Mouse (Mus musculus) liver, embryonic 12.5 days (tissue): ENCODE results near the gene Fam53b. TPM values are rescaled to one million over a fixed set of nuclear protein-coding genes. Genes with fewer than 3 reads are reported as not detected.
A peak's percentile ranks its signal among the peaks of the same experiment; 100 is the strongest.

ENCODE experiments used
- ATAC-seq: fragments of 200-750 bp; cut with Nextera tagmentation; 2 replicates; pipeline ENCODE4 v1.8.0; 2017; ENCODE audit warnings: moderate number of reproducible peaks, mild to moderate bottlenecking, moderate library complexity
- H3K27ac ChIP-seq: fragments of 300-500 bp; sonication (generic); 2 replicates; pipeline ENCODE4 v1.5.1; 2016; ENCODE audit warnings: mild to moderate bottlenecking
- H3K27me3 ChIP-seq: fragments of 300-500 bp; sonication (generic); replicated peaks from 2 replicates; pipeline ENCODE4 v1.6.1; 2016; ENCODE audit warnings: mild to moderate bottlenecking, moderate library complexity
- H3K36me3 ChIP-seq: fragments of 300-500 bp; sonication (generic); 2 replicates; pipeline ENCODE4 v1.6.1; 2016; ENCODE audit warnings: mild to moderate bottlenecking, moderate library complexity
- H3K4me1 ChIP-seq: fragments of 300-500 bp; sonication (generic); 2 replicates; pipeline ENCODE4 v1.6.1; 2016
- H3K4me2 ChIP-seq: fragments of 300-500 bp; sonication (generic); 2 replicates; pipeline ENCODE4 v1.6.1; 2016; ENCODE audit warnings: mild to moderate bottlenecking, moderate library complexity
- H3K4me3 ChIP-seq: fragments of 300-500 bp; sonication (generic); 2 replicates; pipeline ENCODE4 v1.5.1; 2016; ENCODE audit warnings: mild to moderate bottlenecking, moderate library complexity
- H3K9ac ChIP-seq: fragments of 300-500 bp; sonication (generic); 2 replicates; pipeline ENCODE4 v1.6.1; 2016; ENCODE audit warnings: mild to moderate bottlenecking, moderate library complexity
- H3K9me3 ChIP-seq: fragments of 300-500 bp; sonication (generic); replicated peaks from 2 replicates; pipeline ENCODE4 v1.6.1; 2016; ENCODE audit warnings: mild to moderate bottlenecking, moderate library complexity
- WGBS: fragments of 180-500 bp; shearing (Covaris S2); methylation state at CpG from one replicate; pipeline ENCODE4 v1.1.7; 2016; ENCODE audit not compliant: insufficient replicate concordance; 5-methylcytosine and 5-hydroxymethylcytosine counted together
- polyA plus RNA-seq: library from polyadenylated mRNA; unstranded; fragments of >200 nt; fragmentation: Nextera tagmentation; extraction: Ambion mirVana; gene quantifications from 2 replicates; pipeline ENCODE4 v1.2.1, GENCODE M21; 2016

The Fam53b gene
- polyA plus RNA-seq, 1 experiment from 2014 or later: 28.8 TPM

DNA sequence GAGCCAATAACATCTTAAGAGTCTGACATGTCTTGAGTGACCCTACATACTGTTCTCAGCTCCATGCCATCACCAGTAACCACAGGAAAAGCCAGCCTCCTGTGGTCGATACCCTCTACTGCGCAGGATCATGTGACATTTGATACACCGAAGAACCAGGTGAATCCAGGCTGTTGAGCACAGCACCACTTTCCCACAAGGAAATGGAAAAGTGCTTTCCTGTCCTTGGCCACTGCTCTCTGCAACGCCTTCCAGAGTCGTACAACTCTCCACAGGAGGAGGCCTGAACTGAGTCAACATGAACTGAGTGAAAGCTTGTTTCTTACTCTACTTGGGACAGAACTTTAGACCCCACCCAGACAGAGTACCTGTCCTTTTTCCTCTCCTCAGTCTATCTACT is 12.2 kb downstream of the Fam53b start:
- ATAC-seq: no peak
- H3K4me3 ChIP-seq: no peak overlapping the region
- WGBS: 79% methylated on average over 5 of the region's 5 CpGs
- H3K27me3 ChIP-seq: no peaks in the 10 kb centered on the region
- H3K9ac ChIP-seq: no peak overlapping the region
- peaks cover 79% of the 10 kb centered on the region for H3K4me1 ChIP-seq
- H3K9me3 ChIP-seq: no peaks in the 10 kb centered on the region
- peaks cover 14% of the 10 kb centered on the region; the same call in 1 of the 2 replicates for H3K36me3 ChIP-seq
- no peak overlapping the region for H3K4me2 ChIP-seq
- H3K27ac ChIP-seq: peak overlapping the region; percentile 12; the same call in 1 of the 2 replicates

DNA sequence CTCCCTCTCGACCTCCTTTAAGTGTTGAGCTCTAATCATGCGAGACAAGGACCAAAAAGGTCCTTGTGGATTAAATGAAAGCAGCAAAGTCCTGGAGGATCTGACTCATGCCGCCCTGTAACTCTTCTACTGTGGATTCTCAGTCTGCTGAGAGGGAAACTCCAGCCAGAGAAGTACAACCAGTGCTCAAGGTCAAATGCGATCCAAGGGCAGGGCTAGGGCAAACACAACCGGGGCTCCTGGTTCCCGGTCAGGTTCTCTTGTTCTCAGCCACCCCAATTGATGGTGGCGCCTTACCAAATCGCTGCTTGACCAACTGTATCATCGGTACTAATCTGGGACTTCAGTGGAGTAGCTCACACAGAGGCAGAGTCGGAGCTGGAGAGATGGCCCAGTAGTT is 12.8 kb downstream of the Fam53b start:
- no peak overlapping the region for H3K4me3 ChIP-seq
- 0 out of 2 replicates have a peak overlapping the region, but pooled peaks have one; percentile 21 for H3K27ac ChIP-seq
- no peak overlapping the region for H3K4me2 ChIP-seq
- no peak overlapping the region for H3K9ac ChIP-seq
- peaks cover 14% of the 10 kb centered on the region; the same call in 1 of the 2 replicates for H3K36me3 ChIP-seq
- H3K9me3 ChIP-seq: no peaks in the 10 kb centered on the region
- H3K4me1 ChIP-seq: peaks cover 72% of the 10 kb centered on the region
- WGBS: 84% methylated on average over 10 of the region's 10 CpGs
- no peak for ATAC-seq
- H3K27me3 ChIP-seq: no peaks in the 10 kb centered on the region

DNA sequence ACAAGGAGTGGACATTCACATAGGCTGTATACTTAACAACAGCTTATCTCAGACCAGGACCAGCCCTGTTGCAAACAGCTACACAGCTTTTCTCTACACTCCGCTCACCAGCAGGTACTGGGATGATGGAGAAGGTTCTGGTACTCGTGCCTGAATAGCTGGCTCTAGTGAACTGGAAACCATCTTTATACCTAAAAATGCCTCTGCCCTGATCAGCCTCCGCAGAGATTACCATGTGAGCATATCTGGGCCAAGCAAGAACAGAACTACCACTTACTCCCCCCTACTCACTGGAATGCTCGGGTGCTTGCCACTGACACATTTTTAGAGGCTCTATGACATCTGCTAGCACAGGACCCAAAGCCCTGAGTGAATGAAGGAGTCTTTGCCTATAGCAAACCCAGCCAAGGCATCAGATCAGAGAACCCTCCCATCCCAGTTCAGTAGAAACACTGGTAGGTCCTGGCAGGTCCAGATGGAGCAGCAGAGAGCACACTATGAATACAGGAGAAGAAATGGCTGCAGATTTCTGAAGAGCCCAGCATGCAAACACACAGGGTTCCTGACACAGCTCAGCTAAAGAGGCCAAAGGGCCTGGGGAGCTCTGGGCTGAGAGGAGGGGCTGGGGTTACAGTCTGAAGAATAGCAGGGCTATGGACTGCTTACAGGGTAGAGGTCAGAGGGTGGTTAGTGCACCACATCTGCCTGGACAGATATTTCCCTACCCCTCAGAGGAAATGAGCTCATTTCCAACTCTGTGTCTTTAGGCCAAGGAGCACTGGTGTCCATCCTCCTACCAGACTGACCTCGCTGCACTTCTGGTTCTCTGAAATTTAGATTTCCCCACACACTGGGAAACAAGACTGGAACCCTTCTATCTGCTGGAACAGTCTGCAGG is 14.3 kb downstream of the Fam53b start:
- WGBS: 79% methylated on average over 5 of the region's 5 CpGs
- Histone ChIP-seq H3K4me2 (no peak overlapping the region), H3K27me3 (no peaks in the 10 kb centered on the region), H3K4me1 (peaks cover 57% of the 10 kb centered on the region), H3K9ac (peak overlapping the region; percentile 5; the same call in 1 of the 2 replicates), H3K4me3 (no peak overlapping the region), H3K27ac (peak overlapping the region; percentile 21; the same call in 1 of the 2 replicates), H3K9me3 (no peaks in the 10 kb centered on the region), H3K36me3 (peaks cover 14% of the 10 kb centered on the region; the same call in 1 of the 2 replicates)
- no peak; the same call in 1 of the 2 replicates for ATAC-seq

DNA sequence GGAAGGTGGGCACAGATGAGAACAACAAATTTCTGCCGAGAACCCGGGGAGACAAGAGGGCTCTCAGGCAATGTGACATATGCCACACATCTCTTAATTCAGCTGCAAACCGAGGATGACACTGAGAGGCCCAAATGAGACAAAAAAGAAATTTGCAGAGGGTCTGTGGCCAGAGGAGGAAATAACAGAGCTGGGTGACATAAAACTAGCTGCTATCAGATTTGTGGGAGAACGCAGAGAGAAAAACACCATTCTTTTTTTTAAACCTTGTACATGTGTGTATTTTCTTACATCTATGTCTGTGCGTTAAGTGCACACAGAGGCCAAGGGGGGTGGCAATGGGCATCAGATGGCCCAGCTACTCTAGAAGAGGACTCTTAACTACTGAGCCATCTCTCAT is 18.5 kb downstream of the Fam53b start:
- Histone ChIP-seq H3K4me3 (no peak overlapping the region), H3K9me3 (no peaks in the 10 kb centered on the region), H3K4me2 (no peak overlapping the region), H3K27me3 (no peaks in the 10 kb centered on the region), H3K27ac (no peak overlapping the region), H3K9ac (no peak overlapping the region), H3K36me3 (no peaks in the 10 kb centered on the region), H3K4me1 (peaks cover 44% of the 10 kb centered on the region)
- no peak for ATAC-seq
- WGBS: 72% methylated on average over 5 of the region's 5 CpGs

DNA sequence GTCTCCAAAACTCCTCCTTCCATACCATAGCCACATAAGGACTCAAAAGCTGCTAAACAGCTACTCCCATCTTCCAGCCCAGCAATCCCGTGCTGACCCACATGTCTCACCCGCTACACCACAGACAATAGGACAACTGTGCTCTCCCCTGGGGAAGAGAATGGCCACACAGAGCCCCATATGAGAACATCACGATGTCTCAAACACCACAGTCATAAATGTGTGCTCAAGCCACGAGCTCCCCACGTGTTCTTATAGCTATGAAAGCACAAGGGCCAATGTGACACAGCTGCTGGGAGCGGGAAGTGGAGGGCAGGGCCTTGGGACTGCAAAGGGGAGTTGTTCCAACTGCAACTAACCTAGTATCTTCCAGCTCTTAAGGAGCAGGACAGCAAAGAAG is 20.2 kb downstream of the Fam53b start:
- Histone ChIP-seq H3K4me3 (no peak overlapping the region), H3K27ac (no peak overlapping the region), H3K4me1 (peaks cover 35% of the 10 kb centered on the region), H3K4me2 (no peak overlapping the region), H3K36me3 (no peaks in the 10 kb centered on the region), H3K27me3 (no peaks in the 10 kb centered on the region), H3K9me3 (no peaks in the 10 kb centered on the region), H3K9ac (no peak overlapping the region)
- WGBS: 75% methylated on average over 6 of the region's 6 CpGs
- no peak for ATAC-seq

DNA sequence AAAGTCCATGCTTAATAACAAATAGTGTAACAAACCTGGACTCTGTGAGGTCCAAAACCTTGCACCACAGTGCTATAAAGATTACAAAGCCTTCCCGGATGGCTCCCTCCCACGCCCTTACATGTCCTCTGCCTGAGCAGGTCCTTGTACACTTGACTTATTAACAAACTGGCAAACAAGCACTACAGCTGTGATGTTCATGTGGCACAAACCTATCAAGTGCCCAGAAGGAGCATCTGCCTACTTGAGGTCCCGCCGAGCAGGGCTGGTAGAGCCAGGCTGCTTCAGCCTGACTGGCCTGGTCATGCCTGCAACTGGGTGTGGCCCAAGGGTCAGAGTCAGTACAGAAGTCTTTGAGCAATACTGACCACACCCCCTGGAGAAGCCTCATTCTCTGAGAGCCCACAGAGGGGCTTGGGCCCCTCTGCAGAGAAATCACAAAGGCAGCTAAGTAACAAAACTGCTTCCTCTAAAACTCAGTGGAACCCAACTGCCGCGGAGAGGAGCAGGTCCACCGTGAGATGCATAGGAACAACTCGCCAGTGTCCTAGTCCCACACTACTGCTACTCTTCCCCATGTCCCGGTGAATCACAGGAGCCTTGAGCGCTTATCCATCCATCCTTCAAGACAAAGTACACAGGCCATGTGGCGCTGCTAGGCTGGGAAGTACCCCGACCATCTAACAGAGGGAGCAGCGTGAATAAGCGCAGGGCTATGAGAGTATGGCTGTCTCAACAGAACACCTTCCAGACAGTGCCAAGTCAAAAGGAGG is 23.1 kb downstream of the Fam53b start:
- Histone ChIP-seq H3K36me3 (no peaks in the 10 kb centered on the region), H3K4me2 (no peak overlapping the region), H3K4me3 (no peak overlapping the region), H3K9ac (no peak overlapping the region), H3K9me3 (no peaks in the 10 kb centered on the region), H3K4me1 (peaks cover 61% of the 10 kb centered on the region), H3K27ac (no peak overlapping the region), H3K27me3 (no peaks in the 10 kb centered on the region)
- no peak for ATAC-seq
- 74% methylated on average over 14 of the region's 14 CpGs for WGBS

DNA sequence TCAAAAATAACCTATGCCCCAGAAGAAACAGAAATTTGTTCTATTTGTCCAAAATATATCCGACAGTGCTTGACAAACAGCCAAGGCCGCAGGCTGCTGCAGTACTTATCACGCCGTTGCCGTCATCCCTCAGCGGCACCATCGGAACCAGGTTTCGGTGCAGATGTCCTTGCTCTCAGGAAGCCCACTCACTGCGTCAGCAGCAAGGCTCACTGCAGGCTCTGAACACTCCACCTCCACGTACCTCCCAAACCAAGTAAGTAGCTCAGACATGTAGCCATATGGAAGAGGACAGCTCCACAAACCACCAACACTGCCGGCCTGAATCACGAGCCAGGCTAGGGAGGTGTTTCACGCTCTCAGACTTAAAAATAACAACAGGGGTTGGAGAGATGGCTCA is 24.9 kb downstream of the Fam53b start:
- ATAC-seq: no peak
- H3K27me3 ChIP-seq: no peaks in the 10 kb centered on the region
- 86% methylated on average over 13 of the region's 13 CpGs for WGBS

DNA sequence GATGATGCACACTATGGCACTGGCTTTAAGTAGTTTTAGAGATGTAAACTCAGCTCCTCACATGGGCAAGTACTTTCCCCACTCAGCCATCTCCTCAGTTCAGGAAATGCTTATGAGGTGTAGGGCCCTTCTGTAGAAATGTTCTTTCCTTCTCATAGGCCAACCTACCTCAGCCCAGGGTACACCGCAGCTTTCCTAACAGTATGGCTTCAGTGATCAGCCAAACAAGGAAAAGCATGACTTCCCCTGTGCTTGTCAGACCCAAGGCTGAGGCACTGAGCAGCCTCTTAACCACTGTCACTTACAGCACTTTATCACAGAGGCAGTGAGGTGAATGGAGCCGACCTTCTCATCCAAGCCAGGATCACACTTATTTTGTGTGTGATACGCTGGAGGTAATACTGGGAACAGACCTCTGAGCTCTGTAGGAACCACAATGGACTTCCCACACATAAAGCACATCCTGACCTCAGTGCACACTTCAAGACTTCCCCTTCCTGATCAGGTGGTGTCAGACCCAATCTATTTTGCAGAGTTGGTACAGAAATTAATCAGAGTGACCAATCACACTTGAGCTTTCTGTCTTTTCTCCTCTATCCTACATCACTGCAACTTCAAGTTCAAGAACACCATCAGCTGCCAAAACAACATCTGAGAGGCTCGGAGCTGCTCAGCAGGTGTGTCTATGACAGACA is 26.0 kb downstream of the Fam53b start:
- Histone ChIP-seq H3K36me3 (no peaks in the 10 kb centered on the region), H3K9ac (no peak overlapping the region), H3K27ac (peak overlapping the region; percentile 46; the same call in 1 of the 2 replicates), H3K4me1 (peaks cover 64% of the 10 kb centered on the region), H3K27me3 (no peaks in the 10 kb centered on the region), H3K4me2 (no peak overlapping the region), H3K4me3 (no peak overlapping the region), H3K9me3 (no peaks in the 10 kb centered on the region)
- no peak for ATAC-seq
- WGBS: 61% methylated on average over 4 of the region's 4 CpGs

More for the DNA sequence above, 24.9 kb downstream of the Fam53b start:
- H3K9me3 ChIP-seq: no peaks in the 10 kb centered on the region
- H3K4me3 ChIP-seq: no peak overlapping the region
- H3K9ac ChIP-seq: no peak overlapping the region
- H3K4me2 ChIP-seq: no peak overlapping the region
- peaks cover 70% of the 10 kb centered on the region for H3K4me1 ChIP-seq
- no peak overlapping the region for H3K27ac ChIP-seq
- H3K36me3 ChIP-seq: no peaks in the 10 kb centered on the region

DNA sequence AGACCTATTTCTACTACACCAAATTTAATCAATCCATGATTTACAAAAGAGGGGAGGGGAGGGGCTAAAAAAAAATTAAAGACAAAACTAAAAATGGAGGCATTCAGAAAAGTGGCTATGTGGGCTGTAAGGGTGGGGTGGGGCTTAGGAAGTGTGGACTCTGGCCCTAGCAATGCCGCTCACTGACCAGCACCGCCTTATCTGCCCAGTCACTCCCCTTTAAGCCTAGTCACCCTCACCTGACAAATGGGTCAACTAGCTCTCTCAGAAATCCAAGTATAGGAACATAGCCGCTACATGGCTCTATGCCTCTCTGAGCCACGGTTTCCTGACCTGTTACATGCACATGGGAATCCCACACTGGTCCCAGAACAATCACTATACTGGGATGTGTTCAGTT is 26.7 kb downstream of the Fam53b start:
- no peak overlapping the region for H3K9ac ChIP-seq
- peak overlapping the region; percentile 46; the same call in 1 of the 2 replicates for H3K27ac ChIP-seq
- no peaks in the 10 kb centered on the region for H3K9me3 ChIP-seq
- no peaks in the 10 kb centered on the region for H3K27me3 ChIP-seq
- peaks cover 66% of the 10 kb centered on the region for H3K4me1 ChIP-seq
- no peak for ATAC-seq
- no peak overlapping the region for H3K4me2 ChIP-seq
- H3K36me3 ChIP-seq: no peaks in the 10 kb centered on the region
- 73% methylated on average over 4 of the region's 4 CpGs for WGBS
- no peak overlapping the region for H3K4me3 ChIP-seq

DNA sequence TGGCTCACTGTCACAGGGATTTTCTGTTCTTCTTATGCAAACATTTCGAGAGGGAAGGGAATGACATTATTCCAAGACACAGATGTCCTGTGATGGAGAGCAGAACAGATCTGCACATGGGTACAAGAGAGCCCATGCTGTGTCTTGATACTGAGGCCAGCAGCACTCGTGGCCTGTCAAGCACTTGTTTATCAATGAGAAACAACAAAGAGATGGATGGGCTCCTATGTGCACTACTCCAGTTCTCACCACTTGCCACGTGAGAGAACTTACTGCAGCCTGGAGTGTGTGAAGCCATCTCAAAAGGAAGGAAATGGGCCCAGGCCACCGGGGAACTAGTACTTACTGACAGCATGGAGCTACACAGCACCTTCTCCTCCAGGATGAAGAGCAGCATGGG is 27.2 kb downstream of the Fam53b start:
- H3K4me3 ChIP-seq: no peak overlapping the region
- no peaks in the 10 kb centered on the region for H3K27me3 ChIP-seq
- 0 out of 2 replicates have a peak, but pooled peaks have one; percentile 13 for ATAC-seq
- H3K27ac ChIP-seq: peak overlapping the region; percentile 32
- 27% methylated on average over 4 of the region's 4 CpGs for WGBS
- H3K36me3 ChIP-seq: no peaks in the 10 kb centered on the region
- H3K9me3 ChIP-seq: no peaks in the 10 kb centered on the region
- no peak overlapping the region for H3K4me2 ChIP-seq
- no peak overlapping the region for H3K9ac ChIP-seq
- H3K4me1 ChIP-seq: peaks cover 70% of the 10 kb centered on the region

DNA sequence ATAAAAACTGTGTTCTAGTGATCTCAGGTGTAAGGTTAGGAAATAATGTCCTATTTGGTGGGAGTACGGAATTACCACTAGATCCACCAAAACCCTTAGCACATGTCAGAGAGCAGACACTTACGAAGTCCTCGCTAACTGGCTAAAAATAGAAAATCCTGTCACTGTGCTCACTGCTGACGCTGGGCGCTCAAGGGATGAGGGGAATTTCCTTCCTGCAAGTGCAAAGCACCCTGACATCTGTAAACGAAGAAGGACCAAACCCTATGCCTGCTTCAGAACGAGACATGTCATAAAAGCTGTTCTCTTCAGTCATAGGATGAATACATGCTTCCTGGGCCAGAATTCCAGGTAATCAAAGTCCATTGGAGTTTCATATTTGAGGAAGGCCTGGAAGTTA is 27.7 kb downstream of the Fam53b start:
- H3K27ac ChIP-seq: peak overlapping the region; percentile 55
- no peaks in the 10 kb centered on the region for H3K27me3 ChIP-seq
- peaks cover 73% of the 10 kb centered on the region for H3K4me1 ChIP-seq
- no peaks in the 10 kb centered on the region for H3K9me3 ChIP-seq
- 60% methylated on average over 7 of the region's 7 CpGs for WGBS
- no peaks in the 10 kb centered on the region for H3K36me3 ChIP-seq
- no peak for ATAC-seq
- no peak overlapping the region for H3K4me2 ChIP-seq
- H3K4me3 ChIP-seq: no peak overlapping the region
- H3K9ac ChIP-seq: no peak overlapping the region
